8 mouse cellular contexts compared by ENCODE assay signal in the genomic region with DNA sequence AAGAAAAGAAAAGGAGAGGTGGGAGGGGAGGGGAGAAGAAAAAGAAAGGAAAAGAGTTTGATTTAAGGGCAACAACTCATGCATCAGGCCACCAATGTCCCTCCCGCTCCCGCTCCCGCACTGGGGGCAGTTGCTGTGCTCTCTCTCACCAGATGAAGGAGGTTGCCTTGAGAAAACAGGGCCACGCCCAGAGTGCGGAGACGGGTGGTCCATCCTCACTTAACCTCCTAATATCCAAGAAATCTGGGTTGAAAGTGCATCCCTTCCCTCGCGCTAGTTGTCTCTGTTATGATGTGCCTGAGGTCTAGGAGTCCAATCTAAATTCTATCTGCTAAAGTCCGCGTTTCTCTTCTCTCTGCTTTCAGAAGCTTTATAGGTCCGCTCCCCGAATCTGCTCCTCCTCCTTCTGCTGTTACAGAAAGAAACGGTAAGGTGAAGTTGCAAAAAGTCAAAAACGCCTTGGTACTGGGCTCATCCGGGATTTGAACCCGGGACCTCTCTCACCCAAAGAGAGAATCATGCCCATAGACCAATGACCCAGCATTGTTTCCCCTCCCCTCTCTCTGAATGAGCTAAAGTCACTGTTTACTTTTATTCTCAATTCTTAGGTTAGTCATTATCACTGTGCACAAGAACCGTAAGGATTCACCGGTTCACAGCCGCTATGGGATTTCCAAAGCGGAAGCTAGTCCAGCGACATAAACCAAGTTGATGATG. TPM values are rescaled to one million over a fixed set of nuclear protein-coding genes. Genes with fewer than 3 reads are reported as not detected.
DNase-seq lines count a peak whose midpoint lies in the region; ATAC-seq and TF ChIP-seq lines count a peak whose summit lies in the region.

No protein-coding gene starts in this region.

- H3K4me2 ChIP-seq in lung, embryonic 14.5 days, result peak overlapping the region; percentile 66
- peak overlapping the region; percentile 53 for H3K4me2 ChIP-seq in hindbrain, embryonic 15.5 days
- peak overlapping the region; percentile 40 for H3K4me2 ChIP-seq in midbrain, embryonic 14.5 days (ENCODE audit: low read length)

- H3K36me3 ChIP-seq in lung, embryonic 14.5 days (ENCODE audit: insufficient read depth), result no peaks in the 10 kb centered on the region
- no peaks in the 10 kb centered on the region for H3K36me3 ChIP-seq in hindbrain, embryonic 15.5 days
- H3K36me3 ChIP-seq in midbrain, embryonic 14.5 days (ENCODE audit: control insufficient read depth, insufficient read depth, low read length), result no peaks in the 10 kb centered on the region

- peaks cover 34% of the 10 kb centered on the region for H3K27me3 ChIP-seq in lung, embryonic 14.5 days (ENCODE audit: insufficient read depth, low read length)
- H3K27me3 ChIP-seq in hindbrain, embryonic 15.5 days, result peaks cover 51% of the 10 kb centered on the region
- H3K27me3 ChIP-seq in midbrain, embryonic 14.5 days (ENCODE audit: control insufficient read depth, insufficient read depth, low read length), result peaks cover 43% of the 10 kb centered on the region

- DNase-seq in lung, embryonic 14.5 days, result peak; percentile 53
- no peak for DNase-seq in lung, postnatal 25 days (ENCODE audit: low spot score)
- DNase-seq in embryo, embryonic 10 days (ENCODE audit: low spot score), result peak; percentile 47
- no peak for DNase-seq in midbrain, embryonic 14.5 days
- DNase-seq in right cerebral cortex, adult 18-20 months, result no peak
- no peak for DNase-seq in spleen, postnatal 14 days (ENCODE audit: low spot score in 2 of 2)

- no peak for ATAC-seq in lung, embryonic 14.5 days (ENCODE audit: insufficient read depth)
- ATAC-seq in hindbrain, embryonic 15.5 days (ENCODE audit: low FRiP score, low read depth), result no peak
- no peak for ATAC-seq in midbrain, embryonic 14.5 days (ENCODE audit: low FRiP score, low TSS enrichment)
- ATAC-seq in CD4-positive, CD25-positive, alpha-beta regulatory T cell, adult 4 months, result no peak

- WGBS in lung, embryonic 14.5 days, result 8% methylated on average over 21 of the region's 21 CpGs
- WGBS in hindbrain, embryonic 15.5 days, result 9% methylated on average over 21 of the region's 21 CpGs
- WGBS in midbrain, embryonic 14.5 days, result 10% methylated on average over 21 of the region's 21 CpGs

- TF ChIP-seq CTCF in lung, embryonic 14.5 days (IDR thresholded peaks at IDR 0.05; ENCODE audit: low read depth), result no peak

- peaks cover 5% of the 10 kb centered on the region; the same call in 1 of the 2 replicates for H3K4me1 ChIP-seq in lung, embryonic 14.5 days (ENCODE audit: insufficient read depth)
- peaks cover 23% of the 10 kb centered on the region for H3K4me1 ChIP-seq in hindbrain, embryonic 15.5 days (replicated peaks)
- no peaks in the 10 kb centered on the region; the same call in 1 of the 2 replicates for H3K4me1 ChIP-seq in midbrain, embryonic 14.5 days (ENCODE audit: control insufficient read depth, insufficient read depth, low read length)

- peak overlapping the region; percentile 35 for H3K4me3 ChIP-seq in lung, embryonic 14.5 days (ENCODE audit: low read depth, low read length)
- H3K4me3 ChIP-seq in hindbrain, embryonic 15.5 days, result peak overlapping the region; percentile 31
- H3K4me3 ChIP-seq in midbrain, embryonic 14.5 days (replicated peaks; ENCODE audit: low read depth, low read length), result peak overlapping the region; percentile 22

- H3K9ac ChIP-seq in lung, embryonic 14.5 days, result no peak overlapping the region
- H3K9ac ChIP-seq in hindbrain, embryonic 15.5 days, result 0 out of 2 replicates have a peak overlapping the region, but pooled peaks have one; percentile 18
- no peak overlapping the region; the same call in 1 of the 2 replicates for H3K9ac ChIP-seq in midbrain, embryonic 14.5 days (replicated peaks; ENCODE audit: low read length)

- no peak overlapping the region for H3K27ac ChIP-seq in lung, embryonic 14.5 days (ENCODE audit: low read depth)
- H3K27ac ChIP-seq in hindbrain, embryonic 15.5 days (replicated peaks), result no peak overlapping the region
- no peak overlapping the region for H3K27ac ChIP-seq in midbrain, embryonic 14.5 days (replicated peaks; ENCODE audit: low read depth, low read length)

- H3K9me3 ChIP-seq in lung, embryonic 14.5 days (ENCODE audit: low read depth, low read length), result no peaks in the 10 kb centered on the region
- H3K9me3 ChIP-seq in hindbrain, embryonic 15.5 days, result no peaks in the 10 kb centered on the region
- no peaks in the 10 kb centered on the region for H3K9me3 ChIP-seq in midbrain, embryonic 14.5 days (ENCODE audit: control insufficient read depth, low read length)

RNA-seq across cellular contexts. Expression of a gene that starts 25.6 kb away (rescaled TPM):
- 21.8 and 24.7 TPM in 2 replicates for polyA plus RNA-seq in lung, embryonic 14.5 days (2014; fragmentation: Nextera tagmentation; extraction: Ambion mirVana)
- polyA plus RNA-seq in hindbrain, embryonic 15.5 days (2015; fragmentation: Nextera tagmentation; extraction: Ambion mirVana), result 17.3 and 19.8 TPM in 2 replicates
- 16.8 and 19.1 TPM in 2 replicates for polyA plus RNA-seq in midbrain, embryonic 14.5 days (2014; fragmentation: Nextera tagmentation; extraction: Ambion mirVana)
- 1 to 10 TPM; 3.4 to 4.3 TPM for polyA plus RNA-seq in CD4-positive, CD25-positive, alpha-beta regulatory T cell, adult 4 months (2017; shearing (Covaris generic))

RNA-seq across cellular contexts. Expression of a gene that starts 59.0 kb away (rescaled TPM):
- polyA plus RNA-seq in lung, embryonic 14.5 days (2014; fragmentation: Nextera tagmentation; extraction: Ambion mirVana), result not detected in 2 replicates
- polyA plus RNA-seq in hindbrain, embryonic 15.5 days (2015; fragmentation: Nextera tagmentation; extraction: Ambion mirVana), result not detected in 2 replicates
- not detected in 2 replicates for polyA plus RNA-seq in midbrain, embryonic 14.5 days (2014; fragmentation: Nextera tagmentation; extraction: Ambion mirVana)
- not detected for polyA plus RNA-seq in CD4-positive, CD25-positive, alpha-beta regulatory T cell, adult 4 months (2017; shearing (Covaris generic))

Comparison
In these comparisons a context has a peak if more than half of its experiments do, and no peak if none do; other contexts are left out.
1. DNase-seq: peak in lung, embryonic 14.5 days (single experiment) and embryo, embryonic 10 days (single experiment); none in lung, postnatal 25 days (single experiment), midbrain, embryonic 14.5 days (single experiment), right cerebral cortex, adult 18-20 months (single experiment) and spleen, postnatal 14 days (0 of 2).
2. Peak in every context shown above with its lines, with median percentiles within 50 percentile points of each other: H3K4me2 ChIP-seq and H3K4me3 ChIP-seq.